Mouse (Mus musculus): ENCODE data around the gene Sp3. TPM values are rescaled to one million over a fixed set of nuclear protein-coding genes. Genes with fewer than 3 reads are reported as not detected.
A peak's percentile ranks its signal among the peaks of the same experiment; 100 is the strongest.
"Not testable (repeated sequence)": the region's sequence is repeated elsewhere in the genome, so short reads cannot be mapped to it uniquely, and the experiment has no call there.

Gene Sp3
- polyA plus RNA-seq (2012; rRNA removed) = 13.5 and 13.7 TPM in 2 replicates

GRCm38 (mm10) chr2:72980337-72981074, at the start of gene Sp3:
TSS of gene Sp3 (minus strand) at chr2:72980446.
- H3K27me3 ChIP-seq (replicated peaks; ENCODE audit: control insufficient read depth, insufficient read depth, low read length) = no peaks in the 10 kb centered on the region; the same call in 1 of the 2 replicates
- TF ChIP-seq CTCF (conservative IDR thresholded peaks at IDR 0.05; ENCODE audit: insufficient read depth, insufficient read length, low read depth, low read length) (no peak), POLR2A (IDR thresholded peaks at IDR 0.05; ENCODE audit: low read depth, low read length) (peak; percentile 66)
- no peaks in the 10 kb centered on the region for H3K36me3 ChIP-seq (ENCODE audit: control insufficient read depth, insufficient read depth, low read length)
- peak; percentile 98 for DNase-seq
- WGBS = under 1% methylated on average over 64 of the region's 64 CpGs
- peak within 1 kb of the TSS; percentile 97 for H3K4me3 ChIP-seq (ENCODE audit: insufficient read depth, low read depth, low read length)
- peaks cover 13% of the 10 kb centered on the region for H3K4me1 ChIP-seq (ENCODE audit: control insufficient read depth, insufficient read depth, low read length)
- peak within 1 kb of the TSS; percentile 100 for H3K27ac ChIP-seq (ENCODE audit: insufficient read depth, low read depth, low read length)

DNA sequence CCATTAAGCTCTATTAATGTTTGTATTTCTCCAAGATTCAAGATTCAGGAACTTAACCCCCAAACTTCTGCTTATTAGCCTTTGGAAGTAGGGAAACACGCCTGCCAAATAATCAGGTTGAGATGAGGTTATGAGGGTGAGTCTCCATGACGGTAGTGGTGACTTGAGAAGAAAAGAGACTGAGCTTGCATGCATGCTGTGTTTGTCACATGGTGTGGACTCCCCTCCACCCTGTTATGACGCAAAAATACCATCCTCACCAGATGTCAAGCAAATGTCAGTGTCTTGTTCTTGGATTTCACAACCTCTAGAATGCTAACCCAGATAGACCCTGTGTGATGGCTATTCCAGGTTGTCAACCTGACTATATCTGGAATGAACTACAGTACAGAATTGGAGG, 49.6 kb upstream of the Sp3 start:
- Histone ChIP-seq H3K36me3 (ENCODE audit: control insufficient read depth, insufficient read depth, low read length) (no peaks in the 10 kb centered on the region), H3K27me3 (replicated peaks; ENCODE audit: control insufficient read depth, insufficient read depth, low read length) (no peaks in the 10 kb centered on the region), H3K4me3 (ENCODE audit: insufficient read depth, low read depth, low read length) (no peak overlapping the region), H3K27ac (ENCODE audit: insufficient read depth, low read depth, low read length) (no peak overlapping the region), H3K4me1 (ENCODE audit: control insufficient read depth, insufficient read depth, low read length) (no peaks in the 10 kb centered on the region)
- no peak for TF ChIP-seq CTCF (conservative IDR thresholded peaks at IDR 0.05; ENCODE audit: insufficient read depth, insufficient read length, low read depth, low read length)
- TF ChIP-seq POLR2A (IDR thresholded peaks at IDR 0.05; ENCODE audit: low read depth, low read length) = no peak
- 95% methylated on average over 3 of the region's 3 CpGs for WGBS
- no peak for DNase-seq

- TF ChIP-seq POLR2A (IDR thresholded peaks at IDR 0.05; ENCODE audit: low read depth, low read length) (no peak), CTCF (conservative IDR thresholded peaks at IDR 0.05; ENCODE audit: insufficient read depth, insufficient read length, low read depth, low read length) (no peak)
- Histone ChIP-seq H3K27ac (ENCODE audit: insufficient read depth, low read depth, low read length) (no peak overlapping the region), H3K36me3 (ENCODE audit: control insufficient read depth, insufficient read depth, low read length) (no peaks in the 10 kb centered on the region), H3K4me1 (ENCODE audit: control insufficient read depth, insufficient read depth, low read length) (no peaks in the 10 kb centered on the region), H3K27me3 (replicated peaks; ENCODE audit: control insufficient read depth, insufficient read depth, low read length) (no peaks in the 10 kb centered on the region), H3K4me3 (ENCODE audit: insufficient read depth, low read depth, low read length) (no peak overlapping the region)
- no peak for DNase-seq
- 77% methylated on average over 3 of the region's 3 CpGs for whole genome bisulfite sequencing
Measured at GRCm38 (mm10) chr2:73028019-73028418, 47.8 kb upstream of the Sp3 start.

GRCm38 (mm10) chr2:73027126-73027525, 46.9 kb upstream of the Sp3 start:
- Histone ChIP-seq H3K4me1 (ENCODE audit: control insufficient read depth, insufficient read depth, low read length) (no peaks in the 10 kb centered on the region), H3K36me3 (ENCODE audit: control insufficient read depth, insufficient read depth, low read length) (no peaks in the 10 kb centered on the region), H3K27ac (ENCODE audit: insufficient read depth, low read depth, low read length) (no peak overlapping the region), H3K27me3 (replicated peaks; ENCODE audit: control insufficient read depth, insufficient read depth, low read length) (no peaks in the 10 kb centered on the region), H3K4me3 (ENCODE audit: insufficient read depth, low read depth, low read length) (no peak overlapping the region)
- TF ChIP-seq CTCF (conservative IDR thresholded peaks at IDR 0.05; ENCODE audit: insufficient read depth, insufficient read length, low read depth, low read length) (no peak), POLR2A (IDR thresholded peaks at IDR 0.05; ENCODE audit: low read depth, low read length) (no peak)
- WGBS = 33% methylated on average over 3 of the region's 3 CpGs
- DNase-seq = peak; percentile 24

- H3K4me1 ChIP-seq (ENCODE audit: control insufficient read depth, insufficient read depth, low read length) = no peaks in the 10 kb centered on the region
- H3K27ac ChIP-seq (ENCODE audit: insufficient read depth, low read depth, low read length) = no peak overlapping the region
- TF ChIP-seq POLR2A (IDR thresholded peaks at IDR 0.05; ENCODE audit: low read depth, low read length) (no peak), CTCF (conservative IDR thresholded peaks at IDR 0.05; ENCODE audit: insufficient read depth, insufficient read length, low read depth, low read length) (no peak)
- H3K36me3 ChIP-seq (ENCODE audit: control insufficient read depth, insufficient read depth, low read length) = no peaks in the 10 kb centered on the region
- H3K4me3 ChIP-seq (ENCODE audit: insufficient read depth, low read depth, low read length) = no peak overlapping the region
- no peaks in the 10 kb centered on the region for H3K27me3 ChIP-seq (replicated peaks; ENCODE audit: control insufficient read depth, insufficient read depth, low read length)
- DNase-seq = no peak
- 65% methylated on average over 6 of the region's 6 CpGs for WGBS
Measured at GRCm38 (mm10) chr2:73023803-73024202, 43.6 kb upstream of the Sp3 start.

GRCm38 (mm10) chr2:73021046-73021445, 40.8 kb upstream of the Sp3 start:
- H3K27ac ChIP-seq (ENCODE audit: insufficient read depth, low read depth, low read length) = no peak overlapping the region
- H3K27me3 ChIP-seq (replicated peaks; ENCODE audit: control insufficient read depth, insufficient read depth, low read length) = no peaks in the 10 kb centered on the region
- WGBS = 83% methylated on average over 6 of the region's 6 CpGs
- no peaks in the 10 kb centered on the region for H3K4me1 ChIP-seq (ENCODE audit: control insufficient read depth, insufficient read depth, low read length)
- TF ChIP-seq POLR2A (IDR thresholded peaks at IDR 0.05; ENCODE audit: low read depth, low read length) (no peak), CTCF (conservative IDR thresholded peaks at IDR 0.05; ENCODE audit: insufficient read depth, insufficient read length, low read depth, low read length) (no peak)
- no peak for DNase-seq
- no peaks in the 10 kb centered on the region for H3K36me3 ChIP-seq (ENCODE audit: control insufficient read depth, insufficient read depth, low read length)
- no peak overlapping the region for H3K4me3 ChIP-seq (ENCODE audit: insufficient read depth, low read depth, low read length)

DNA sequence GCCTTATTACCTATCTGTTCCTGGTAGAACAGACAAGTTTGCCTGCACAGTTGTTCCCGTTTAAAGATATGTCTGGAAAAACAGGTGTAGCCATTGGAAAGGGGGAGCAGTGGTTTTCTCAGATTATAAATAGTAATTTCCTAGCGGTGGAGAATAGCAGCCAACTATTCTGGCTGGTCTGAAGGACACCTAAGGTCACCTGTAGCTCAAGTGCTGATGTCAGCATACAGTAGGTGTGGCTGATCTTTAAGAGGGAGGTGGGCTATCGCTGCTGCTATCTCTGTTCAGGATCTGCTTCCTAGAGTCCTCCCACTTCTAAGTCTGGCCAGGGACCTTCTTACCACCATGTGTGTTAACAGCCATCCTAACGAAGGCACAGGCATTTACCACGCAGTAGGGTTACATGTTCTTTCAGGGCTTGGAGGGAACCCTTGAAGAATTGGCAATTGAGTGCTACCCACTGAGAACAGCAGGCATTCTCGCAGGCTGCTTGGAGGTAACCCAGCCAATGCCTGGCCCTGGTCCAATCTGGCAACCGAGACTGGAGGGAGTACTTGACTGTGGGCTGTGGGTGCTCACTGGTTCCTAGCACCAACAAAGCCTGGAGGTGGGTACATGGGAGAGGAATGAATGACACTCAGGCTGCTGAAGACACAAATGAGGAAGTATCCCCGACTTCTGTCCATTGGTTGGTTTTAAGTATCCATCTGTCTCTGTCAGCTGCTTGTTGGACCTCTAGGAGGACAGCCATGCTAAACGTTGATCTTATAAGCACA, 39.3 kb upstream of the Sp3 start:
- 63% methylated on average over 9 of the region's 9 CpGs for WGBS
- no peak overlapping the region for H3K4me3 ChIP-seq (ENCODE audit: insufficient read depth, low read depth, low read length)
- H3K36me3 ChIP-seq (ENCODE audit: control insufficient read depth, insufficient read depth, low read length) = no peaks in the 10 kb centered on the region
- DNase-seq = peak; percentile 44
- no peak for TF ChIP-seq CTCF (conservative IDR thresholded peaks at IDR 0.05; ENCODE audit: insufficient read depth, insufficient read length, low read depth, low read length)
- TF ChIP-seq POLR2A (IDR thresholded peaks at IDR 0.05; ENCODE audit: low read depth, low read length) = no peak
- H3K4me1 ChIP-seq (ENCODE audit: control insufficient read depth, insufficient read depth, low read length) = no peaks in the 10 kb centered on the region
- H3K27ac ChIP-seq (ENCODE audit: insufficient read depth, low read depth, low read length) = no peak overlapping the region
- no peaks in the 10 kb centered on the region for H3K27me3 ChIP-seq (replicated peaks; ENCODE audit: control insufficient read depth, insufficient read depth, low read length)

GRCm38 (mm10) chr2:73014063-73014462, 33.8 kb upstream of the Sp3 start:
- not testable (repeated sequence) for H3K27ac ChIP-seq (ENCODE audit: insufficient read depth, low read depth, low read length); H3K36me3 ChIP-seq (ENCODE audit: control insufficient read depth, insufficient read depth, low read length); H3K4me3 ChIP-seq (ENCODE audit: insufficient read depth, low read depth, low read length); H3K27me3 ChIP-seq (replicated peaks; ENCODE audit: control insufficient read depth, insufficient read depth, low read length); H3K4me1 ChIP-seq (ENCODE audit: control insufficient read depth, insufficient read depth, low read length); DNase-seq
- WGBS = 77% methylated on average over 9 of the region's 9 CpGs

Data from kidney, adult 2 months (tissue).